Mouse (Mus musculus) forebrain, postnatal 0 days (tissue): ENCODE measurements around the gene Olfr1367. TPM values are rescaled to one million over a fixed set of nuclear protein-coding genes. Genes with fewer than 3 reads are reported as not detected.
A peak's percentile ranks its signal among the peaks of the same experiment; 100 is the strongest.

Source experiments
- ATAC-seq: fragments of 200-750 bp; cut with Nextera tagmentation; 2 replicates; pipeline ENCODE4 v1.8.0; 2017; ENCODE audit warnings: mild to moderate bottlenecking, moderate library complexity
- DNase-seq: peaks from one replicate; pipeline ENCODE4 v3.0.0-alpha.2; 2015
- H3K27ac ChIP-seq: fragments of 300-500 bp; sonication (generic); 2 replicates; pipeline ENCODE4 v1.5.1; 2014; ENCODE audit warnings: low read depth, mild to moderate bottlenecking, antibody characterized with exemption, low read length, moderate library complexity, mixed read lengths
- H3K27me3 ChIP-seq: fragments of 300-500 bp; sonication (generic); 2 replicates; pipeline ENCODE4 v1.6.1; 2014; ENCODE audit warnings: mild to moderate bottlenecking, low read length, mixed read lengths; ENCODE audit not compliant: insufficient read depth
- H3K36me3 ChIP-seq: fragments of 300-500 bp; sonication (generic); 2 replicates; pipeline ENCODE4 v1.6.1; 2014; ENCODE audit warnings: mild to moderate bottlenecking, moderate library complexity; ENCODE audit not compliant: insufficient read depth
- H3K4me1 ChIP-seq: fragments of 300-500 bp; sonication (generic); 2 replicates; pipeline ENCODE4 v1.6.1; 2014; ENCODE audit warnings: antibody characterized with exemption; ENCODE audit not compliant: insufficient read depth
- H3K4me2 ChIP-seq: fragments of 300-500 bp; sonication (generic); 2 replicates; pipeline ENCODE4 v1.6.1; 2014; ENCODE audit warnings: low read depth, mild to moderate bottlenecking, moderate library complexity
- H3K4me3 ChIP-seq: fragments of 300-500 bp; sonication (generic); 2 replicates; pipeline ENCODE4 v1.5.1; 2014; ENCODE audit warnings: low read depth, low read length, mixed read lengths
- H3K9ac ChIP-seq: fragments of 300-500 bp; sonication (generic); 2 replicates; pipeline ENCODE4 v1.6.1; 2014; ENCODE audit warnings: mild to moderate bottlenecking
- H3K9me3 ChIP-seq: fragments of 300-500 bp; sonication (generic); 2 replicates; pipeline ENCODE4 v1.6.1; 2016; ENCODE audit warnings: low read length
- CTCF ChIP-seq: sonication (generic); IDR thresholded peaks from 2 replicates; pipeline ENCODE4 v1.5.1; 2016; ENCODE audit warnings: antibody characterized with exemption, control low read depth, low read depth
- WGBS: fragments of 180-500 bp; shearing (Covaris S2); extraction: QIAGEN DNeasy Blood & Tissue Kit; methylation state at CpG from one replicate; pipeline ENCODE4 v1.1.7; 2014; 5-methylcytosine and 5-hydroxymethylcytosine counted together
- polyA plus RNA-seq: library from polyadenylated mRNA; unstranded; fragments of >200 nt; fragmentation: Nextera tagmentation; extraction: Ambion mirVana; gene quantifications from 2 replicates; pipeline ENCODE4 v1.2.1, GENCODE M21; 2015
- total RNA-seq: library from RNA; depleted of rRNA; stranded (reverse); fragments of >200 nt; gene quantifications from 2 replicates; pipeline ENCODE4 v1.2.3, GENCODE M21; 2014

Olfr1367 gene
- total and polyA plus RNA-seq, 2 experiments from 2014 or later = not detected

- no peak overlapping the region for H3K9ac ChIP-seq
- 1% methylated on average over 9 of the region's 9 CpGs for WGBS
Measured at GRCm38 (mm10) chr13:21327424-21327823, 19.3 kb upstream of the Olfr1367 start.

DNA sequence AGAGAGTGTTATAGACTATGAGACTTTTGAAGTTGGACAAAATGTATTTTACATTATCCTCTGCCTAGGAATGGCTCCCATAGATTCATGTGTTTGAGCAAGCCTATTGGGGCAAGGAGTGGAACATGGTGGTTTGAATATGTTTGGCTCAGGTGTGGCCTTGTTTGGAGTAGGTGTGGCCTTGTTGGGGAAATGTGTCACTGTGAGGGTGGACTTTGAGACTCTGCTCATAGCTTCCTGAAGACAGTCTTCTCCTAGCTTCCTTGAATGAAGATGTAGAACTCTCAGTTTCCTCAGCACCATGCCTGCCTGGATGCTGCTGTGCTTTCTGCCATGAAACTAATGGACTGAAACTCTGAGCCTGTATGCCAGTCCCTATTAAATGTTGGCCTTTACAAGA lies 3.9 kb downstream of the Olfr1367 start:
- Histone ChIP-seq H3K4me1 (no peaks in the 10 kb centered on the region), H3K9ac (no peak overlapping the region), H3K9me3 (no peaks in the 10 kb centered on the region), H3K4me2 (no peak overlapping the region), H3K27ac (no peak overlapping the region), H3K36me3 (no peaks in the 10 kb centered on the region), H3K4me3 (no peak overlapping the region), H3K27me3 (no peaks in the 10 kb centered on the region)
- TF ChIP-seq CTCF = no peak
- ATAC-seq (no peak), DNase-seq (no peak)

More at GRCm38 (mm10) chr13:21327424-21327823, 19.3 kb upstream of the Olfr1367 start:
- Histone ChIP-seq H3K4me3 (peak overlapping the region; percentile 45), H3K9me3 (no peaks in the 10 kb centered on the region), H3K27ac (no peak overlapping the region), H3K27me3 (no peaks in the 10 kb centered on the region), H3K4me1 (no peaks in the 10 kb centered on the region), H3K4me2 (peak overlapping the region; percentile 59), H3K36me3 (no peaks in the 10 kb centered on the region)
- TF ChIP-seq CTCF = no peak
- ATAC-seq (peak; percentile 39; the same call in 1 of the 2 replicates), DNase-seq (peak; percentile 1)

GRCm38 (mm10) chr13:21362621-21363248 lies 16.0 kb downstream of the Olfr1367 start, which contains the start of gene Zscan12:
Zscan12 (plus strand) TSS chr13:21362820.
- ATAC-seq (peak; percentile 100), DNase-seq (peak; percentile 94)
- Histone ChIP-seq H3K27ac (peak within 1 kb of the TSS; percentile 67; the same call in 1 of the 2 replicates), H3K9ac (peak within 1 kb of the TSS; percentile 73), H3K4me1 (peaks cover 10% of the 10 kb centered on the region), H3K27me3 (no peaks in the 10 kb centered on the region), H3K4me3 (peak within 1 kb of the TSS; percentile 91), H3K4me2 (peak within 1 kb of the TSS; percentile 70), H3K36me3 (peaks cover 6% of the 10 kb centered on the region; the same call in 1 of the 2 replicates), H3K9me3 (no peaks in the 10 kb centered on the region)
- TF ChIP-seq CTCF = no peak
- WGBS = 1% methylated on average over 29 of the region's 29 CpGs

DNA sequence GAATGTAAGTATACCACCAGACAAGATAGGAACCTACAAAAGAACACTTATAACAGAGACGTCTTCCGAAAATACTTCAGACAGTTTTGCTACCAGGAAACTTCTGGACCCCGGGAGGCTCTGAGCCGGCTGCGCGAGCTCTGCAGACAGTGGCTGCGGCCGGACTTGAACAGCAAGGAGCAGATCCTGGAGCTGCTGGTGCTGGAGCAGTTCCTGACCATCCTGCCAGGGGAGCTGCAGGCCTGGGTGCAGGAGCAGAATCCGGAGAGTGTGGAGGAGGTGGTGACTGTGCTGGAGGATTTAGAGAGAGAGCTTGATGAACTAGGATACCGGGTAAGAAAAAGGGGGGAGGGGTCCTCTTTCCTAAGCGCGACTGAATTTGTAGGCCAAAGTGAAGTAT lies 17.0 kb downstream of the Olfr1367 start:
- Histone ChIP-seq H3K9ac (no peak overlapping the region), H3K4me3 (no peak overlapping the region), H3K27me3 (no peaks in the 10 kb centered on the region), H3K27ac (no peak overlapping the region), H3K9me3 (no peaks in the 10 kb centered on the region), H3K36me3 (peaks cover 9% of the 10 kb centered on the region; the same call in 1 of the 2 replicates), H3K4me2 (peak overlapping the region; percentile 70), H3K4me1 (peaks cover 10% of the 10 kb centered on the region)
- 70% methylated on average over 12 of the region's 12 CpGs for WGBS
- ATAC-seq (no peak), DNase-seq (no peak)
- no peak for TF ChIP-seq CTCF

DNA sequence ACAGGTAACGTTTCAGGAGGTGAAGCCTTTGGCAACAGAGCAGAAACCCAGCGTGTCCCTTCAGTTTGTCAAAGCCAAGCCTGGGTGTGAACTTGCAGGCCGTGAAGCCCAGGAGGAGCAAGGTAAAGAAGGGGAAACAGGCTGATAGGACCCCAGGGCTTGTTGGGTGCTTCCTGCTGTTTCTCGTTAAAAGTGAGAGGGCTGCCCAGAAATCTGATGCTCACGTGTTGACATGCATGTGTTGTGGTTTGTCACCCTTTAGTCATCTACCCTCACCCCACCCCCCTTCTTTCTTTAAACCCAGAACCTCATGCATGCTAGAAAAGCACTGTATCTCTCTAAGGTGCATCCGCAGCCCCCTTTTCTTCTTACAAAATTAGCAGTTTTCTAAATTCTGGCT lies 19.9 kb downstream of the Olfr1367 start:
- Histone ChIP-seq H3K9ac (no peak overlapping the region), H3K9me3 (no peaks in the 10 kb centered on the region), H3K36me3 (peaks cover 37% of the 10 kb centered on the region), H3K27me3 (no peaks in the 10 kb centered on the region), H3K4me1 (peaks cover 10% of the 10 kb centered on the region), H3K4me3 (no peak overlapping the region), H3K4me2 (no peak overlapping the region), H3K27ac (no peak overlapping the region)
- no peak for ATAC-seq
- TF ChIP-seq CTCF = no peak
- DNase-seq = no peak
- WGBS = 82% methylated on average over 6 of the region's 6 CpGs

- TF ChIP-seq CTCF = no peak
- DNase-seq (no peak), ATAC-seq (no peak)
- H3K9ac ChIP-seq = no peak overlapping the region
- H3K4me3 ChIP-seq = no peak overlapping the region
- H3K36me3 ChIP-seq = peaks cover 34% of the 10 kb centered on the region
- H3K27me3 ChIP-seq = no peaks in the 10 kb centered on the region
- H3K4me2 ChIP-seq = no peak overlapping the region
- no peaks in the 10 kb centered on the region for H3K9me3 ChIP-seq
- H3K27ac ChIP-seq = no peak overlapping the region
- 89% methylated on average over 2 of the region's 2 CpGs for WGBS
- no peaks in the 10 kb centered on the region for H3K4me1 ChIP-seq
Measured at GRCm38 (mm10) chr13:21372700-21373099, 26.0 kb downstream of the Olfr1367 start.

- Histone ChIP-seq H3K9me3 (no peaks in the 10 kb centered on the region), H3K36me3 (no peaks in the 10 kb centered on the region), H3K4me3 (no peak overlapping the region), H3K4me1 (no peaks in the 10 kb centered on the region), H3K27ac (no peak overlapping the region), H3K9ac (no peak overlapping the region), H3K27me3 (no peaks in the 10 kb centered on the region), H3K4me2 (no peak overlapping the region)
- DNase-seq (no peak), ATAC-seq (no peak)
- 83% methylated on average over 2 of the region's 2 CpGs for WGBS
- TF ChIP-seq CTCF = no peak
Measured at GRCm38 (mm10) chr13:21377773-21378172, 31.1 kb downstream of the Olfr1367 start.
